Mouse (Mus musculus) layer of hippocampus, adult 18-20 months (tissue): ENCODE measurements at regions not wholly inside any gene's neighbourhood (a gene's known extent, or its start where the extent isn't known, plus 50 kb on each side); places are given as distances from the start of the nearest gene placed in this dataset.

Source experiments
- DNase-seq, 2 experiments: peaks; one replicate each; pipeline ENCODE4 v3.0.0; 2022; ENCODE audit warnings: low spot score in 2 of 2

- DNase-seq: no peak
Measured at GRCm38 (mm10) chr1:73230611-73231010, 214.9 kb upstream of the Tnp1 start.

GRCm38 (mm10) chr1:73227246-73227645 lies 211.5 kb upstream of the Tnp1 start:
- peak; percentile 68 to 88 for DNase-seq

GRCm38 (mm10) chr1:73221863-73222262 lies 206.2 kb upstream of the Tnp1 start:
- DNase-seq: no peak

- no peak for DNase-seq
Measured at GRCm38 (mm10) chr1:73214305-73214946, 198.7 kb upstream of the Tnp1 start.

GRCm38 (mm10) chr1:73207421-73207820 lies 191.7 kb upstream of the Tnp1 start:
- DNase-seq: peak in 1 of 2 experiments; percentile 46

GRCm38 (mm10) chr1:73205788-73206187 lies 190.1 kb upstream of the Tnp1 start:
- DNase-seq: no peak

- DNase-seq: no peak
Measured at GRCm38 (mm10) chr1:73200112-73200511, 184.4 kb upstream of the Tnp1 start.

- no peak for DNase-seq
Measured at GRCm38 (mm10) chr1:73190832-73191231, 175.1 kb upstream of the Tnp1 start.

- DNase-seq: no peak
Measured at GRCm38 (mm10) chr1:73188796-73189195, 173.1 kb upstream of the Tnp1 start.

GRCm38 (mm10) chr1:73184477-73184876 lies 168.8 kb upstream of the Tnp1 start:
- no peak for DNase-seq

GRCm38 (mm10) chr1:73178810-73179209 lies 163.1 kb upstream of the Tnp1 start:
- DNase-seq: no peak

GRCm38 (mm10) chr1:73177076-73177475 lies 161.4 kb upstream of the Tnp1 start:
- DNase-seq: no peak

- no peak for DNase-seq
Measured at GRCm38 (mm10) chr1:73170668-73171008, 154.9 kb upstream of the Tnp1 start.

- no peak for DNase-seq
Measured at GRCm38 (mm10) chr1:73169929-73170667, 154.4 kb upstream of the Tnp1 start.

- DNase-seq: peak in 1 of 2 experiments; percentile 24
Measured at GRCm38 (mm10) chr1:73169077-73169869, 153.6 kb upstream of the Tnp1 start.

GRCm38 (mm10) chr1:73160199-73160598 lies 144.5 kb upstream of the Tnp1 start:
- DNase-seq: no peak

- no peak for DNase-seq
Measured at GRCm38 (mm10) chr1:73159405-73159976, 143.8 kb upstream of the Tnp1 start.

- no peak for DNase-seq
Measured at GRCm38 (mm10) chr1:73153438-73154097, 137.9 kb upstream of the Tnp1 start.

GRCm38 (mm10) chr1:73149926-73150325 lies 134.2 kb upstream of the Tnp1 start:
- DNase-seq: no peak

- no peak for DNase-seq
Measured at GRCm38 (mm10) chr1:73142845-73143244, 127.1 kb upstream of the Tnp1 start.
